Mouse (Mus musculus) embryo, embryonic 9.5 days (tissue): ENCODE results near the gene Macrod2.

ENCODE experiments used
- DNase-seq: peaks from one replicate; pipeline ENCODE4 v3.0.0-alpha.2; 2017; ENCODE audit errors: extremely low spot score

Macrod2 gene

DNA sequence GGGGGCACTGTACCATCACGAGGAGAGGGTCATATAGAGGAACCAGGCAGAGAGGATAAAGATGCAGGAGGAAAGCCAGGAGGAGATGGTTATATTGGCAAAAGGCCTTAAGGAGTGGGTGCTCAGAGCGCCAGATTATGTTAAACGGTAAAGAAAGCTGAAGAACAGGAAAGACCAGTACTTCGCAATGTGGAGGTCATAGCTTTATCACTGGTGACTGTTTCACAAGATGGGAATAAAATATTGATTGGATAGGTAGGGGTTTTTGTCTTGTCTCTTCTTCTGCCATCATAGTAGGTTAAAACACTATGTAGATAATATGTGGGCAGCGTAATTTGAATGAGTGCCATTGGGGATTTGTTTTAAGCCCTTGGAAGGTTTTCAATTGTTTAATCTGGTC lies 816.2 kb downstream of the Macrod2 start:
- DNase-seq: no peak

DNA sequence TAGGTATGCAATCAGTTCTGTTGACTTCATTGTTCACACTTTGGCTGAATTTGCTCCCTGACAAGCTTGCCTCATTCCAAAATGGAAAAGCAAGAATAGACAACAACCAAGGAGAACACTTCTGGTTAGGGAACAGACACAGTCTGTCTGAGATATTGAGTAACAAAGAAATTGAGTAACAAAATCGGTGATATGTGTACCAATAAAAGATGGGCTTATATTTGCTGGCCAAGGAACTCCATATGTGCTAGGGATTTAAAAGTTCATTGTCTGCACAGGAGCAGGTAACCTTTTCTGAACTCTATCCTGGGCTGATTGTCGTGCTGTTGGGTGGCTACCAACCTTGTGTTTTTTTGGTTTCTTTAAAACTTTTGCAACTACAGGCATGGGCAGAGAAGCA lies 817.2 kb downstream of the Macrod2 start:
- no peak for DNase-seq

DNA sequence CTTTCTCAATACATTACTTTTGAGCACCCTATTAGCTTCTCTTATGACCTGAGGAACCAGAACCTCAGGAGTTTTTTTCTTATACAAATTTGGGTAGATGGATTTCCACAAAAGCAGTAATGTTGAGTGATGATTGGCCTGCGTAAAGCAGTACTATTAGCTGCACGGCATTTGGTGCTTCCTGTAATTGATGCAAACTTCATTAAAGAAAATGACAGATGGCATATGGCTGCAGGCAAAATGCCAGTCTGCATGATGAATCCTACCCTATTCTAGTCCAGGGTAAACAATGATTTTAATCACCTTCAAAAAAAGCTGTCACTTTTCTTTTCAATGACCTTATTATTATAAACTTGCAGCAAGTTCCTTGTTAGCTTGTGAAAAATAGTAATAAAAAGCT lies 822.4 kb downstream of the Macrod2 start:
- no peak for DNase-seq

DNA sequence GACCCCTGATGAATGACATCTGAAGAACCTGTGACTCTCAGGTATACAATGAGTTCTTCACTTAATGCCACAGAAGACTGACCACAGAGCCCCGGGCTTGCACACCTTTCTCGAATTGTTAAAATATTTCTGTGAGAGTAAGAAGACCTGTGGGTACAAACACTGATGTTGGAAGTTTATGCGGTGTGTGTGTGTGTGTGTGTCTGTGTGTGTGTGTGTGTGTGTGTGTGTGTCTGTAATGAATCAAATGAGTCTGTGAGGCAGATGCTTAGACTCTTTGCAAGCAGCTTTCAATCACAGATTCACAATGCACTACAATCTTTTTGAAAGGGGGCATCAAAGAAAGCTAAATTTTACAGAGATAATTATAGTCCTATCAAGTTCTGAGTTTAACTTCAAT lies 822.8 kb downstream of the Macrod2 start:
- DNase-seq: no peak

DNA sequence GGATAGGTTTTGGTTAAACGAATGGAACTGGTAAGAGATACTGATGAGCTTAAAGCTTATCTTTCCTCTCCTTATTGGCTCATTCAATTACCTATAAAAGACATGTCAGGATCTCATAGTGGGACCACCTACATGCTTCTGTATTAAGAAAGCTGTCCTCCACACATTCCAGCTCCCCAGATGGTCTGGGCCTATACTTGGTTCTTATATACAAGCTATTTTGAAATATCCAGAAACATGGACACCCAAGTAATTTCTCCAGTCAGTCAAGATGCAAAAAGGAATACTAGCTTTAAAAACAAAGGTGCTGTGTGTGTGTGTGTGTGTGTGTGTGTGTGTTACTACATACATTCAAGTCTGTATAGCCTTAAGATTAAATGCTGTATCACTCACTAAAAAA lies 833.7 kb downstream of the Macrod2 start:
- DNase-seq: no peak

DNA sequence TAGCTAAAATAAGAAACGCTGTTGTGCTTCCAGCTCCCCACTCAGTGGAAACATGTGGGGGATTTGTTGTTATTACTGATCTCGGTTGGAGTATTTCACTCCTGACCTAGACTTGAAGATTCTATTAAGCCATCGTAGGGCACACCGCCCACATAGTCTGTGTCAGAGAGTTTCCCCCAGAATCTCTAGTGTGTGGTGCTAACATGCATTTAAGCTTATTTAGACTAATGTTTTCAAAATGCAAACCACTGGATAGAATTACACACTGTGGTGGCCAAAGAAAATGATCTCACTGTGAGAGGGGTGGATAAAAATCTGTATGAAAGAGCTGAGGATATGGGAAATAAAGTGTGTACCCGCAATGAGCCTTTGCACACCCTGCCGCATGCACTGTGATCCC lies 834.7 kb downstream of the Macrod2 start:
- no peak for DNase-seq

DNA sequence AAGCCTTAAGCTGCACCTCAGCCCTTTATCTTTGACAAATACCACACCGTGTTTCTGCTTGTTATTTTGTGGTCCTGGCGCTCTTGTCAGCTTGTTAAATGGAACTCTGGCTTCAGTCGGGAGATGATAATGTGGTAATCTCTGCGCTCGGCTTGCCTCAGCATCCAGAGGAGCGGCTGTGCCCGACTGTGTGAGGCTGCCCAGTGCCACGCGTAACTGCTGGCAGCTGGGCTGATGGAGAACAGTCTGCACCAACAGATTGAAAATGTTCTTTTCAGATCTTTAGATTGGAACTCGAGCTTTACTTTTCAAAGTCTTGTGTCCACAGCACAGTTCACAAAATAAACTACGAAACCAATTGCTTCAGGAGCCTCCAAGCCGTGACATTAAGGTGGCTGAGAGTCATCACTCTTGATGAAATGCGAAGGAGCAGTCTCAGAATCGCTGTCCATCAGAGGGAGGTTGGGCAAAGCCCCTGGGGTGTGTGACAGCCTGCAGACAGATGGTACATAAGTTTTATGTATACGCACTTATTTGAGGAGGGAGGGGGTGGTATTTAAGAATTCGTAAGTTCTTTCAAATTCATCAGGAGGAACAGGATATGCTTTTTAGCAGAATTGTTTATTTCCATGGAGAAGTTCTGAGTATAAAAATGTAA lies 836.0 kb downstream of the Macrod2 start:
- peak; percentile 24 for DNase-seq

DNA sequence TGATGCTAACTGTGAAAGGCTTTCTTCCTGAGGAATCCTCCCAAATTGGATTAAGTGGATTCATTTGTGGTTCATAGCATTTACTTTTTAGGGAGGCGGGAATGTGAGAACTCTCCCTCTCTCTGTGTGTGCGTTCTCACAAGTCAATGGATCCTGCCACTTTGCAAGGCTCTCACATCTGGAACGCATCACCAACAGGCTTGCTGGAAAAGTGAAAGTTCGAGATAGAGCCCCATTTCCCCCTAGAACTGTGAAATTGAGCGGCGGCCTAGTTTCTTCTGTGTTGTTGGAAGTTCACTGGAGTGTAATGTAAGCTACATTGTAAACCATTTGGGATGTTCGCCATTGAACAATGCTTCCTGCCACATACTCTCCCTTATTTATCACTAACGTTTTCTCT lies 839.2 kb downstream of the Macrod2 start:
- peak; percentile 59 for DNase-seq

DNA sequence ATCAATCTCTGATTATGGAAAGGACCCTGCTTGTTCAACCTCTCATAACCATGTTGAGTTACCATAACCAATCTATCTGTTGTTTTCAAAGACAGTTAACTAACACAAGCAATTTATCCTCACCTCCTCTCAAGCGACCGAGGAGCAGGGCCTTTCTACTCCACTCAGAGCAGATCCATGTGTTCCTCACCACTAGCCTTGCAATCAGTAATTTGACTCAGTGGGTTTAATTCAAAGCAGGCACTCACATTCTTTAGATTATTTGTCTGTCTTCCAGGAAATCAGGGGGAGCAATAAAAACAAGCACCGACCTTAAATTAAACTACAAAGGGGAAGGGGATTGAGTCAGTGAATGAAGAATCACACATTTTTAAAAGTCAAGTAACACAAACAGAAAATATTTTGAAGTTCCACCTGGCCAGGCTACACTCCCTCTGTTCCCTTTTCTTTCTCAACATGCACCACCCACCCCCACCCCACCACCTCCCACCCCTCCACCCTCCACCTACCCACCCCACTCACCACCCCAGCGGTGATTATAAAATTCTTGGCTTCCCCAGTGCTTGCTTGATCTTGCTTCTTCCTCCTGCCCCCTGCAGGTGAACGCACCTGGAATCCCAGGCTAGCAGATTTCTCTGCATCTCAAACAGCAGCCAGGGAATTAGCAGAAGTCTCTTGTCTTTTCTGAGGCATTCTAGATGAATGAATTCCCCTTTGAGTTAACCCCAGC lies 839.8 kb downstream of the Macrod2 start:
- peak; percentile 33 for DNase-seq

DNA sequence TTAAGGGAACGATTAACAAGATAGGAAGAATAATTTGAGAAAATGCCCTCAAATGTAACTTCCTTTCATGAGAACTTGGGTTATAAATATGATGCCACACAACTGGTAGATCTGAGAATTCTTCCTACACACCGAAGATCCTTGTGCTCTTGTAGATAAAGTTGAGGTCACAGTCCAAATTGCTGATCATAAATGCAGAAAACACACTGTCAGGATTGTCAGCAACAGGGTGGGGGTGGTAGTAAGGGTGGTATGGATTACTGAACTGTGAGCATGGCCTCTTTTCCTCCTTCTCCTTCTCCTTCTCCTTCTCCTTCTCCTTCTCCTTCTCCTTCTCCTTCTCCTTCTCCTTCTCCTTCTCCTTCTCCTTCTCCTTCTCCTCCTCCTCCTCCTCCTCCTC lies 852.6 kb downstream of the Macrod2 start:
- DNase-seq: no peak

DNA sequence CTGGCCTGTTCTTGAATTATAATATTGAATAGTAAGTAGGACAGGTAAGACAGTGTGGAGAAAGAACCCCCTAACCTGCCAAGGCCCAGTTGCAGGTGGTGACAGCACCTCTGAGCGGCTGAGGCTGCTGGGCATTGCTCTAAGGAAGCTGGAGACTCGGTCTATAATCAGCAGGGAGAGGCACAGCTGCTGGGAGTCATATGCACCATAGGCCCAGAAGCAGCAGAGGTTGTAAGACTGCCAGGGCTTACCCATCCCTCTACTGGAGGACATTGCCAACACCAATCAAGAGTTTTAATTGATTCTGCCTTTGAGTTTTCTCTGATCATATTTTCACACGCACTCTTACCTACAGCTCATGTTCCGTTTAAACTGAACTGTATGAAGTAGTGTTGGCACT lies 869.5 kb downstream of the Macrod2 start:
- DNase-seq: no peak

DNA sequence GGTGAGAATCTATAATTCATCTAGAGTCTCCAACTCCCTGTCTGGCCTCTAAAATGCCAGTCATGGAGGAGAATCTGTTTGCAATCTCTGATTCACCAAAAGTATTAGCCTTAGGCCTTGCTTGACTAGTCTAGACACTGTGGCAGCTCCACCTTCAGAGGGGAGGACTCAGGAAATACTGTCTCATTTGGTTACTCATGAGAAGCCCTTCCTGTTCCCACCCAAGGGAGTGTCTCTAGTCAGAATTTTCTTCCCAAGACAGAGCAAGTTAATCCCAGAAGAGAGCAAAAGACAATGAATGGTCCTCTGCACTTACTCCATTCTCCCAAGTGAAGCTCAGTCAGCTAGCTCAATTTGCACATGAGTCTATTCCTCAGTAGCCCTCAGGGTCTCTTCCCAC lies 871.5 kb downstream of the Macrod2 start:
- no peak for DNase-seq

DNA sequence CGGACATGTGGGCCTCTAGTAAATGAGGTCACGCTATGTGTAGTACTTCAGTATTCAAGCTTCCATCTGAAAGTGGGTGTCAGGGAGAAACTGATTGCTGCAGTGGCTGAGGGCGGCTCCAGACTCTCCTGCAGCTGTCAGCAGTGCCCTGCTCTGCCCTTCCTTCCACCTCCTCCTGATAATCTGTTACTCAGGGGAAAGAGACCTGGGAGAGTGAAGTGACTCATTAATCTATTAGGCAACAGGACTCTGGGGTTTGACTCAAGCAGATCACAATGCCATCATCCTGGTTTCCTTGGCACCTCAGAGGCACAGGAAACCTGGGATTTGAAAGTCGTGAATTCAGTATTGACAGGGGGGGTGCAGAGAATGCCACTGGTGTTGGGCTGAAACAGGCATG lies 876.4 kb downstream of the Macrod2 start:
- no peak for DNase-seq

DNA sequence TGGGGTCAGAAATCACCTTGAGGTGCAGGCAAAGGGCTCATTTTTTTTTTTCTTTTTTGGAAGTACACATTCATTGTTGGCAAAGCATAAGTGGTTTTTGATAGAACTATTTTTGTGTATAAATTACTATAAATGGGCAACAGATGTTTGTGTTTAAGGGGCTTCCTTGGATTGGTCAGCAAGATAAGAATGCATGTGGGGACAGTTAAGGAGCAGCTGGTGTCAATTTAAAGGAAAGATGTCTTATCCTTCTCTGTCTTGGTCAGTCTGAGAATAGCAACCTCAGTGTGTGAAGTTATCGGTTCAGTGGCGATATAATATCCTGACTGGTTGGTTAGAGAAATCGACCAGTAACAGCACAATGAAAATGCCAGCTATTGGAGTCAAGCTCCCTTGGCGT lies 877.9 kb downstream of the Macrod2 start:
- no peak for DNase-seq

DNA sequence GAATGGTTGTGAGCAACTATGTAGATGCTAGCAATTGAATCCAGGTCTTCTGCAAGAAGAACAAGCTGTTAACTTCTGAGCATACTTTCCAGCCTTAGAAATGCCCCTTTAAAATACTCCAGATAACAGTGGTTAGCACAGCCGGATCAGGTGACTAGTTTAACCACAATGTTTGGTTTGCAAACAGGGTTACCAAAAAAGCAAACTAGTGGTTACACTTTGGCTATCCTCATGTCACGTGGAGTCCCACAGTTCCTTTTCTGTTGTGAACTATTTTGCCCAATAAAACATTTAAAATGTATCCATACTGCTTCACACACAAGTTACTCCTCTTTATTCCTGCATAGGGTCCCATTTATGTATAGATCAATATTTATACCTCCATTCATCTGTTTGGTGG lies 879.2 kb downstream of the Macrod2 start:
- DNase-seq: no peak

DNA sequence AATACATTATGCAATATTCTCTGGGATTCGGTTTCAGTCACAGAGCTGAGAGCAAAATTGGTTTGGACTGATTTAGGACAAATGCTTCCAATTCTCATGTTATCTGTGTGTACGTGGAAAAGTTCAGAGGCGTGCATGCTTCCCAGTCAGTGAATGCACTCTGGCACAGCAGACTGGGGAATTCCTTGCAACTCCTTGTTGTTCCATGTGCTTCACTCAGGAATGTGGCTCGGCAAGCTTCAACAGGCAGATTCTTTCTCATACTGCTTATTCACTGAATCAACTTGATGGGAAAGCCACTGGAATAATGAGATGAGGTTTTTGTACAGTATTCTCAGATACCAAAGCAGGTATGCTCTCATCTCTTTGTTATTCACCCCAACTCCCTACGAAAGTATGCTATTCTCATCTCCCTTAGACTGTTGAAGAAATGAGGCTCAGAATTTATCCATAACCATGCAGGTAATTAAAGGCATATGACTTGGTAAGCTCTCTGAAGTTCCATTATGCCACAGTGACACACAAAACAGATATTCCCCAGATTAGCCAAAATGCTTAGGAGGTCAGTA lies 884.1 kb downstream of the Macrod2 start:
- no peak for DNase-seq

DNA sequence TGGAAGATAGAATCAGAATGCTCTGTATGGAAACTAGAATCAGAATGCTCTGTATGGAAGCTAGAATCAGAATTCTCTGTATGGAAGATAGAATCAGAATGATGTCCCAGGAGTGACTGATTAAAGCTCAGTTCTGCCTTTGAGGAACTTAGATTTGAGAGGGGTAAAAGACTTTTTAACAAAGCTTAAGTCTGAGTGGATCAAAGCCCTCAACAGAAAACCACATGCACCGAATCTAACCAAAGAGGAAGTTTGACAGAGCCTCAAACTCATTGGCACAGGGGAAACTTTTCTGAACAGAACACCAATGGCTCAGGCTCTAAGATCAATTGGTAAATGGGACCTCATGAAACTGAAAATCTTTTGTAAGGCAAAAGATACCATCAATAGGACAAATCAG lies 885.7 kb downstream of the Macrod2 start:
- no peak for DNase-seq

DNA sequence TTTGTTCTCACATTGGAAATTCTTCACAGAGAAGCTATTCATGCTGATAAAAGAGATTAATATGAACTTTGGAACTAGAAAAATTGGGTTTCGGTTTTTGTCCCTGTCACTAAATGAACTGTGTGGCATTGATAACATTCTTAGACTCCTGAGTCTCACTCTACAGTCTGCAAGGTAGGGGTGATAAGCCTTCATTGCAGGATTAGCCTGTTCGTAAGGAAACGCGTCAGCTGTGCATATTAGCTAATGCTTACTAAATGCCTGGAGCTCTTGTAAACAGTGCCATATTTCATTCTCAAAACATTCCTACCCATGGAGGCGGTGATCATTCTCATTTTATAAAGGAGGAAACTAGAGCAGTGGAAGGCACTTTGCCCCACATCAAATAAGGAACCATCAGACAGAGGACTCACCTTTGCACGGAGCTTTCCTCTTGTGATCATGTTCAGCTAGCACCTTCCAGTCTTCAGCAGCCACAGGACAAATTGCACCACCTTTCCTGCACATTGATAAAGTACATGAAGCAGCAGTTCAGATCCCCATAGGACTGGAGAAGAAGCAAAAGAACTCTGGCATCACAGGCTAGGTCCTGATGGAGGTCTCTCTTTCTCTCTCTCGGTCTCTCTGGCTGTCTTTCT lies 891.1 kb downstream of the Macrod2 start:
- DNase-seq: no peak

DNA sequence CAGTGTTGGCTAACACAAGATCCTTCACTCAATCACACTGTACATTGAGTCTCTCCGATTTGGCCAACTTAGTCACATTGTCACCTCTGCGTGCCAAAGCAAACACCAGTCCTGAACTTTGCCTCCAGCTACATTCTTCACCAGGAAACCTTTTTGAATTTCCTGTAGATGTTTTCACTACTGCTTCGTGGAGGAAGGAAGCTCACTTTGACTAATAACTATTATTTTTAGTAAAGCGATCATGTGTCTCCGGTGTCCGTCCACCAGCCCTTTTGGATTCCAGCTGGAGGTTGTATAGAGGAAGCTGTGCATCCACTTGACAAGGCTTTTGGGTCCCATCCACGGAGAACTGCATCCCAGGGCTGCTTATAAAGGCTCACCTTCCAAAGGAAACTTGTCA lies 893.4 kb downstream of the Macrod2 start:
- DNase-seq: no peak

DNA sequence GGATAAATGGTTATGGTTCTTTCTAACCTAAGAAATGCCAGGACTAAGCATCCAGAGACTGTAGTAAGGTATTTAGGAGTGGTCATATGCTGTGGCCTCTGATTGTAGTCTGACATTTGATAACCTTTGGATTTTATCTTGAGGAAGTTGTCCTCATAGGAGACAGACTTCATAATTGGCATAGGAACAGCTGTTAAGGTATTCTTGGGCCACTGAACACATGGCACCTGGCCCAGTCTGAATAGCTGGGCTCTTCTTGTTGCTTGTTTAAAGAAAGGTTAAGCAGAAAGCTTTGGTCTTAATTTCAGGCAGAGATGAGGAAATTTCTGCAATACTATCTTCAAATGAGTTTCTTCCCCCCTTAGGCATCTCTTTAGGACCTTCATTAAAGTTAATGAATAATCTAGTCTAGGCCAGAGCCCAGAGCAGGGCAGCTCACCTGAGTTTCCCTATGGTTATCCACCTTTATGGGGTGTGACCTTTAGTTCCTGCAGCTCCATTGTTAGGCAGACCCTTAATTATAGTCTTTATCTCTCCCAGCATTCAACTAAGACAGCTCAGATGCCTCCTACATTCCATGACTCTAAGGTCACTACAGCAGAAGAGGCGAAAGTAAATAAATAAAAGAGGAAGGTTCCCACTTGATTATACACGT lies 894.1 kb downstream of the Macrod2 start:
- DNase-seq: no peak

DNA sequence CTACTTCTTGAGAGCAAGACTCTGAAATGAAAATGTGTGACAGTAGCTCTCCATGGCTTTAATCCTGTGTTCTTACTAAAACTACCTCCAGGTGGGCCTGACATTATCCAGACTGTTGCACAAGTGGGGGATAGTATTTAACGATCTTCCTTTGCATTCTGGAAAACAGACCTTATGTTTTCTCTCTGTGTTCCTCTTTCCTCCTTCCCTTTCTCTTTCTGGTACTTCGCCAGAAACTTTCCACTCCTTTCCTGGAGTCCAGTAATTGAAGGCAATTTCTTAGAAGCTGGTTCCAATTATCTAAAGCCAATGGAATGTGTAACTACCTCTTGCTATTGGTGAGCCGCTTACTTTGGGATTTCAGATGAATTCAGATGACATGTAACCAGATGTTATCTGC lies 897.7 kb downstream of the Macrod2 start:
- DNase-seq: no peak

DNA sequence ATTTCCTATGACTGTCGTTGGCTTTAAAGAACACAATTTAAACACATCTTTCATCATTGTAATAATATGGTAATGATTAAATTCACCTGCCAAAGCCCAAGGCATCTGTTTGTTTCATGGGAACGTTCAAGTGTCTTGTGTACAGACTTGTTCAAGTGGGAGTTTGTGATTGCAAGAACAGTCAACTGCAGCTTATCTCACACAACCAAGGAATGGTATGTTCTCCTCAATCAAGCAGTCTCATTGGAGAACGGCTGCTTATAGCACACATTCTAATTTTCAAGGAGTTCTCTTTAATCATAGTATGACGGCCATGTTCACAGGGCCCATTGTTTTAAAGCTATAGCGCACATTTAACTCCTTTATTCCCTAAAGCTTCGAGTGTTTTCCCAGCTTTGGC lies 904.1 kb downstream of the Macrod2 start:
- no peak for DNase-seq
